Mouse (Mus musculus) kidney, embryonic 16.5 days (tissue): Measurements from ENCODE around the gene Rdh5. TPM values are rescaled to one million over a fixed set of nuclear protein-coding genes. Genes with fewer than 3 reads are reported as not detected.

Experiments used
- ATAC-seq: fragments of 200-750 bp; cut with Nextera tagmentation; 2 replicates; pipeline ENCODE4 v1.8.0; 2017; ENCODE audit warnings: moderate TSS enrichment; ENCODE audit not compliant: low FRiP score, low TSS enrichment
- H3K27ac ChIP-seq: fragments of 300-500 bp; sonication (generic); 2 replicates; pipeline ENCODE4 v1.5.1; 2014; ENCODE audit warnings: low read length
- H3K27me3 ChIP-seq: fragments of 300-500 bp; sonication (generic); 2 replicates; pipeline ENCODE4 v1.6.1; 2014; ENCODE audit warnings: low read length, control low read depth, mixed read lengths; ENCODE audit not compliant: insufficient read depth
- H3K36me3 ChIP-seq: fragments of 300-500 bp; sonication (generic); 2 replicates; pipeline ENCODE4 v1.6.1; 2014; ENCODE audit warnings: low read length, control low read depth, mixed read lengths; ENCODE audit not compliant: insufficient read depth
- H3K4me1 ChIP-seq: fragments of 300-500 bp; sonication (generic); 2 replicates; pipeline ENCODE4 v1.6.1; 2014; ENCODE audit warnings: low read length, control low read depth, mixed read lengths; ENCODE audit not compliant: insufficient read depth
- H3K4me2 ChIP-seq: fragments of 300-500 bp; sonication (generic); replicated peaks from 2 replicates; pipeline ENCODE4 v1.6.1; 2014; ENCODE audit warnings: low read depth, low read length
- H3K4me3 ChIP-seq: fragments of 300-500 bp; sonication (generic); 2 replicates; pipeline ENCODE4 v1.5.1; 2014; ENCODE audit warnings: mild to moderate bottlenecking, low read length
- H3K9ac ChIP-seq: fragments of 300-500 bp; sonication (generic); replicated peaks from 2 replicates; pipeline ENCODE4 v1.6.1; 2014; ENCODE audit warnings: low read length
- H3K9me3 ChIP-seq: fragments of 300-500 bp; sonication (generic); 2 replicates; pipeline ENCODE4 v1.6.1; 2016; ENCODE audit warnings: low read length, control low read depth
- WGBS: fragments of 180-500 bp; shearing (Covaris S2); extraction: QIAGEN DNeasy Blood & Tissue Kit; methylation state at CpG from one replicate; pipeline ENCODE4 v1.1.7; 2014; 5-methylcytosine and 5-hydroxymethylcytosine counted together
- polyA plus RNA-seq: library from polyadenylated mRNA; unstranded; fragments of >200 nt; fragmentation: Nextera tagmentation; extraction: Ambion mirVana; gene quantifications from 2 replicates; pipeline ENCODE4 v1.2.1, GENCODE M21; 2015

Gene Rdh5
- polyA plus RNA-seq, 1 experiment from 2014 or later, result 20.5 TPM

DNA sequence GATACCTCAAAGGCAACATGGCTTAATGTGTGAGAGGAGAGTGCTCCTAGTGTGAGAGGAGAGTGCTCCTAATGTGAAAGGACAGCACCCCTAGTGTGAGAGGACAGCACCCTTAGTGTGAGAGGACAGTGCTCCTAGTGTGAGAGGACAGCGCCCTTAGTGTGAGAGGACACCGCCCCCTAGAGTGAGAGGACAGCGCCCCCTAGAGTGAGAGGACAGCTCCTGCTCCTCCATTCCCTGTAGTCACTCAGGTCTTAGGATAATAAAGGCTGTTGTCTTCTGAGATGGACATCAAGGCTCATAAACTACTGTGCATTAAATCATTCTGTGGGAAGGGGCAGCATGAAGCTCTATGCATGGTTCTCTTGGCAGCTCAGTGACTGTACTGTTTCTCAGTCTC lies 23.0 kb upstream of the Rdh5 start:
- Histone ChIP-seq H3K27me3 (no peaks in the 10 kb centered on the region), H3K9me3 (no peaks in the 10 kb centered on the region), H3K27ac (no peak overlapping the region), H3K9ac (no peak overlapping the region), H3K4me3 (no peak overlapping the region), H3K36me3 (no peaks in the 10 kb centered on the region), H3K4me1 (no peaks in the 10 kb centered on the region), H3K4me2 (no peak overlapping the region)
- 11% methylated on average over 3 of the region's 3 CpGs for WGBS
- ATAC-seq, result 0 out of 2 replicates have a peak, but pooled peaks have one; percentile 5

DNA sequence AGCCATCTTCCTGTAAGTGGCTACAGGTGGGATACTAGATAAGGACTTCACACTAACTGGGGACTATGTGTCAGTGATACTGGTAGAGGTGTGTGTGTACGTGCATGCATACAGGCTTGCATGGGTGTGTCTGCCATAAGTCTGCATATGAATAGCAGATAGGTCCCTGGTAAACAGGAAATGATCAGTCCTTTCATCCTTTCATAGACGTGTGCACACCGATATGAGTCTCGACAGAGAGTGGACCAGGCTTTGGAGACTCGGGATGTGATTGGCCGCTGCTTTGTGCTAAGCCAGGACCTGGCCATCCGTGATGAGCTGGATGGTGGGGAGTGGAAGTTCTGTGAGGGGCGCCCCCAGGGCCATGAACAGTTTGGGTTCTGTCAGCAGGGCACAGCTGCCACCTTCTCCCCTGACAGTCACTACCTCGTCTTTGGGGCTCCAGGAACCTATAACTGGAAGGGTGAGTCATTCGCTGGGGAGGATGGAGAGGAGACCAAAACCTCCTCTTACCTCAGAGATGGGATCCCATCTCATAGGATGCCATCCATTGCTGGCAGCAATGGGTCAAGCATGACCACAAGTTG lies 17.9 kb upstream of the Rdh5 start:
- H3K27ac ChIP-seq, result no peak overlapping the region
- no peak overlapping the region for H3K4me3 ChIP-seq
- WGBS, result 80% methylated on average over 10 of the region's 10 CpGs
- H3K9ac ChIP-seq, result no peak overlapping the region
- H3K4me2 ChIP-seq, result no peak overlapping the region
- H3K4me1 ChIP-seq, result no peaks in the 10 kb centered on the region
- no peak for ATAC-seq
- H3K9me3 ChIP-seq, result no peaks in the 10 kb centered on the region
- H3K27me3 ChIP-seq, result peaks cover 6% of the 10 kb centered on the region; the same call in 1 of the 2 replicates
- H3K36me3 ChIP-seq, result no peaks in the 10 kb centered on the region

DNA sequence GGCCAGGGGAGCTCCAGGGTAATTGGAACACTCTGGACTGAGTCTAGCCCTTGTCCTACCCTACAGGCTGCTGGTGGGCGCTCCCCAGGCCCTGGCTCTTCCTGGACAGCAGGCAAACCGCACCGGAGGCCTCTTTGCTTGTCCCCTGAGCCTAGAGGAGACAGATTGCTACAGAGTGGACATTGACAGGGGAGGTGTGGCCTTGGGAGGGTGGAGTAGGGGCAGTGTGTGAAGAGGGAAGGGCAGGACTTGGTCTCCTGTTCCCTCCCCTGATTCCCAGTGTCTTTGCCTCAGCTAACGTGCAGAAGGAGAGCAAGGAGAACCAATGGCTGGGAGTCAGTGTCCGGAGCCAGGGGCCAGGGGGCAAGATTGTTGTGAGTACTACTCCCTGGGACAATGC lies 16.3 kb upstream of the Rdh5 start:
- WGBS, result 46% methylated on average over 5 of the region's 5 CpGs
- no peak for ATAC-seq
- H3K4me3 ChIP-seq, result no peak overlapping the region
- H3K36me3 ChIP-seq, result no peaks in the 10 kb centered on the region
- no peak overlapping the region for H3K4me2 ChIP-seq
- H3K9ac ChIP-seq, result no peak overlapping the region
- H3K27ac ChIP-seq, result no peak overlapping the region
- no peaks in the 10 kb centered on the region for H3K9me3 ChIP-seq
- H3K27me3 ChIP-seq, result peaks cover 22% of the 10 kb centered on the region
- peaks cover 4% of the 10 kb centered on the region for H3K4me1 ChIP-seq

DNA sequence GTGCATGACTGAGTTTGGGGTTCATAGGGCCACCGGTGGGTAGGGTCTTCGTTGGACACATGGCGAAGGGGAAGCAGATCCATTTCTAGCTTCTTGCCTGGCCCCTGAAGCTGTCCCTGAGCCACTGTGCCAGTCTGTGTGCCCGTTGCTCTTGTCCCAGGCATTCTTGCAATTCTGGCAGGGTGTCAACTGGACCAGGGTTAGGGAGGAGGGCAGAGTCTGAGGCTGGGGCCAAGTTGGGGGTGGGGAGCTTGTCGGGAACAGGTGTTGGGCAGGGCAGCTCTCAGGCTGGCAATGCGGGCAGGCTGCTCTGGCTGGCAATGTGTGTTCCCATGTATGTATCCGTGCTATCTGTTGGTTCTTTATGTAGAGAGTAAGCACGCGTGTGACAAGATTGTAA lies 15.8 kb upstream of the Rdh5 start:
- peaks cover 8% of the 10 kb centered on the region for H3K4me1 ChIP-seq
- H3K27me3 ChIP-seq, result peaks cover 27% of the 10 kb centered on the region
- no peak overlapping the region for H3K4me3 ChIP-seq
- H3K27ac ChIP-seq, result no peak overlapping the region
- no peak overlapping the region for H3K4me2 ChIP-seq
- no peak for ATAC-seq
- H3K36me3 ChIP-seq, result no peaks in the 10 kb centered on the region
- H3K9ac ChIP-seq, result no peak overlapping the region
- WGBS, result 79% methylated on average over 9 of the region's 9 CpGs
- no peaks in the 10 kb centered on the region for H3K9me3 ChIP-seq

DNA sequence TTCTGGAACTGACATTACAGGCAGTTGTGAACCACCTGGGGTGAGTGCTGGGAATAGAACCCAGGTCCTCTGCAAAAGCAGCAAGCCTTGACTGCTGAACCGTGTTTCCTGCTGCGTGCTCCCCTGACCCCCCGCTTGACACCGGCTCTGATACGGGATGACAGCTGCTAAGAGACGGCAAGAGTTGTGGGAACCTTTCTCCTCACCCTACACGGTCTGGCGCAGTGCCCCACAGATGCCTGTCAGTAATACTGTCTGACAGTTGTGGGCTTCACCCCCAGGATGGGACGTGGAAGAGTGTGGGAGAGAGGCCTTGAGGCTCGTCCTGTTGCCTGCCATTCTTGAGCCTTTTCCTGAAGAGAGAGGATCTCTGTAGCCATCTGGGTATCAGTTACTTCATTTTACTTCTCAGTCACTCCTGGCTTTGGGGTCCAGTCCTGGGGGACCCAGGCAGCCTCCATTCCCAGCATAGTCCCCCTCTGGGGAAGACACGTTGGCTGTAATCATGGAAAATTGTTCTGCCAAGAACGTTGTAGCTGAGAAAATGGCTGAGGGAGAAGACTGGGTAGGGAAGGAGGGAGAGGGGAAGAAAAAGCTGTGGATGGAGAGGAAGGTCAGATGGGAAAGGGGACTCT lies 15.2 kb upstream of the Rdh5 start:
- Histone ChIP-seq H3K4me3 (no peak overlapping the region), H3K27ac (no peak overlapping the region), H3K9me3 (no peaks in the 10 kb centered on the region), H3K36me3 (no peaks in the 10 kb centered on the region), H3K9ac (no peak overlapping the region), H3K4me1 (peaks cover 10% of the 10 kb centered on the region), H3K27me3 (peaks cover 33% of the 10 kb centered on the region), H3K4me2 (no peak overlapping the region)
- WGBS, result 55% methylated on average over 12 of the region's 12 CpGs
- no peak for ATAC-seq

DNA sequence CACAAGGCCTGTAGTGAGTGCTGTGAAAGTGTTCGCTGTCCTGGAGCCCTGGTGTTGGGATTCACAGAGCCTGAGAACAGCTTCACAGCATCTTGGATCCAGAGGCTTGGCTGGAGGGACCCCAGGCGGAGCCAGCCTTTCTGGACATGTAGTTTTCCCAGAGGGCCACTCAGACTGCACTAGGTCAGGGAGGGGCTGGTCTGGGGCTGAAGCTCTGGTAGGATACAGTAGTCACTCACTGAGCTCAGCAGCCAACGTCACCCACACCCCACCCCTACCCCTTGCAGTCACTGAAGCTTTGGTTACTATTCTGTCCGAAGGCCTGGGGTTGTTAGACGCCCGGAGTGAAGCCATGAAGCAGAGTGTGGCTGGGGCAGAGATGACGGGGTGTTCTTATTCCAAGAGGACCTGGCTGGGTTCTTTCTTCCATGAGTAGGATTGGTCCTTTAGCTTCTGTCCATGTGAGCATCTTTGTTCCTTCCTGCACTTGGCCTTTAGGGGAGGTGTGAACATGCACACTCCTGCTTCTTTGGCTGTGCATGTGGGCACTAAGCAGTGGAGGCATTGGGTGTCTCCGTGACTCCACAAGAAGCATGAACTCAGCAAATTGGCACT lies 13.2 kb upstream of the Rdh5 start:
- H3K27me3 ChIP-seq, result peaks cover 48% of the 10 kb centered on the region
- peaks cover 10% of the 10 kb centered on the region for H3K4me1 ChIP-seq
- no peak overlapping the region for H3K27ac ChIP-seq
- no peak overlapping the region for H3K9ac ChIP-seq
- no peaks in the 10 kb centered on the region for H3K36me3 ChIP-seq
- WGBS, result 81% methylated on average over 8 of the region's 8 CpGs
- H3K4me3 ChIP-seq, result no peak overlapping the region
- ATAC-seq, result no peak
- H3K4me2 ChIP-seq, result no peak overlapping the region
- H3K9me3 ChIP-seq, result no peaks in the 10 kb centered on the region

DNA sequence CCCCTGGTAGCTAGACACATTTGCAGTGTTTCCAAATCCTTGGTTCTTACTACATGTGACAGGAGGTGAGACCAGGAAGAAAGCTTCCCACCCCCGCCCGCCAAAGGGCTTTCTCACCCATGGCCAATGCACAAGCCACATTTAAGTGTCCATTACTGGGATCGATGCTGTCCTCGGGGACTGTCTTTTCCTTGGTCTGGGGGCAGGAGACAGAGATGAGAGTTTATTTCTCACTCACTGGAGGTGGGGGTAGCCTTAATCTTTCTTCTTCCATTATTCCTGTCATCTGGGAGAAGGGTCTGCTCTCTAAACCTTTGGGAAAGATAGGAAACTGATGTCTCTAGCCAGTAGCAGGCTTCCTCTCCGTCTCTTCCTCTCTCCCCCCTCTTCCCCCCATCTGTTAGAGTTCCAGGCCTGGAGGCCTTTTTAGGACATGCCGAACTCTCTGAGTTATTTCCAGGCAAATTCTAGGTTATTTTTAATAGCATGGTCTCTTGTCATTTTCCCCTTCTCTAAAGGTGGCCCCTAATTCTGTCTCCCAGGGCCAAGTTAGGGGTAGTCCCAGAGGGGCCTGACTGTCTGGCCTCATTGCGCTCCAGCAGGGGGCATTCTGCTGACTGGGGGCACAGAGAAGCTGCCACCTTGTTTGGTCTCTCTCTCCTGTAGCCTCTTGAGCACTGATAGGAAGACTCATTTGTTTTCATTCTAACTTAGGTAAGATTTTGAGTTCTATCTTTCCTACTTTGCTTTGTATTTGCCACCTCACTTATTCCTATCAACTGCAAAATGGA lies 12.5 kb upstream of the Rdh5 start:
- peaks cover 48% of the 10 kb centered on the region for H3K27me3 ChIP-seq
- 58% methylated on average over 7 of the region's 7 CpGs for WGBS

DNA sequence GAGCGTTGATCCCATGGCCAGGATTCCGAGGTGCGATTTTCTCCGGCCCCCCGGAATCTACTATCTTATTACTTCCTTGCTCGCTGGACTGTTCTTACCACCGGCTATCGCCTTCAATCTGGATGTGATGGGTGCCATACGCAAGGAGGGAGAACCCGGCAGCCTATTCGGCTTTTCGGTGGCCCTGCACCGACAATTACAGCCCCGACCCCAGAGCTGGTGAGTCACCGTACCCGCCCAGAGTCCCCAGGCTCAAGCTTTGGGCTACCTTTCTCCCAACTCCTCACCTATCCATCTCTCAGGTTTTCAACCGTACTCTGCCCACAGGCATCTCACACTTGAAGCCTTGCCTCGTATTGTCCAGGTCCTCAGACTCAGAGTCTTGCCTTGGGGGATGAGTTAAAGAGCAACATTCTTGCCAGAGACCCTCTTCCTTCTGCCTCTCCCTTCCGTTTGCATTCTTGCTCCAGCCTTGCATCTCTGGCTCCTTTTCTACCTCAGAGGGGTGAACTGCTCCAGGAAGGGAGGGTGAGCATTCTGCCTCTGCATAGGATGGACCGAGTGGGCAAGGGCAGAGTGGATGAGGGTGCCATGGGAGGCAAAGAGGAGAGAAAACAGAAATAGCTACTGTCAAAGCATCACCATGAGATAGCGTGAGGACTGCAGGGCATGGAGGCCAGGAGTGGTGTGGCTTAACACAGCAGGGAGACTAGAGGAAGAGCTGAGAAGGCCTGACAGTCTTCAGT lies 11.5 kb upstream of the Rdh5 start:
- H3K9me3 ChIP-seq, result no peaks in the 10 kb centered on the region
- H3K4me2 ChIP-seq, result peak overlapping the region; percentile 85
- H3K4me3 ChIP-seq, result peak overlapping the region; percentile 51
- peak; percentile 27; the same call in 1 of the 2 replicates for ATAC-seq
- peaks cover 50% of the 10 kb centered on the region for H3K27me3 ChIP-seq
- H3K36me3 ChIP-seq, result no peaks in the 10 kb centered on the region
- WGBS, result 2% methylated on average over 21 of the region's 21 CpGs
- peak overlapping the region; percentile 35; the same call in 1 of the 2 replicates for H3K9ac ChIP-seq
- H3K27ac ChIP-seq, result no peak overlapping the region
- peaks cover 10% of the 10 kb centered on the region for H3K4me1 ChIP-seq

More for the DNA sequence above, 12.5 kb upstream of the Rdh5 start:
- Histone ChIP-seq H3K4me1 (peaks cover 10% of the 10 kb centered on the region), H3K4me3 (no peak overlapping the region), H3K27ac (no peak overlapping the region), H3K36me3 (no peaks in the 10 kb centered on the region), H3K9ac (no peak overlapping the region), H3K4me2 (no peak overlapping the region), H3K9me3 (no peaks in the 10 kb centered on the region)
- ATAC-seq, result no peak

DNA sequence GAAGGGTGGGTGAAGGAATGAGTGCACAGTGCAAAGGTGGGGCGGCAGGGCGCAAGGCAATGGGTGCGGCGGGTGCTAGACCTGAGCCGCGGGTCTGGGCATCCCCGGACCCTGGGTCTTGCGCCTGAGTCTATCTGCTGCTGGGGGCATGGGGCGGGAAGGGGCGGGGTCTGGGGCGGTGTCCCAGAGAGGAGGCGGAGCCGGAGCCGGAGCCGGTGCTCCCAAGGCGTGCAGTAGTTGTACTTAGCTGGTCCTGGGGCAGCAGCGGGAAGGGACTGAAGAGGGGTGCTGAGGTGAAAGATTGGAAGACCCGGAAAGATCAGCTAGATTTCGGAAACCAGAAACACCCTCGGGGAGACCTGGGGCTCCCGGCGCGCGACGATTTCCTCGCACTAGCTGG lies 10.9 kb upstream of the Rdh5 start, which contains the start of gene Itga7:
Gene Itga7, plus strand, starts transcription at position 245 of the 400 bp plus-strand sequence.
- Histone ChIP-seq H3K9me3 (no peaks in the 10 kb centered on the region), H3K27ac (no peak within 1 kb of the TSS), H3K4me2 (peak within 1 kb of the TSS; percentile 85), H3K4me3 (peak within 1 kb of the TSS; percentile 51), H3K36me3 (no peaks in the 10 kb centered on the region), H3K9ac (peak within 1 kb of the TSS; percentile 35), H3K4me1 (peaks cover 10% of the 10 kb centered on the region), H3K27me3 (peaks cover 50% of the 10 kb centered on the region)
- under 1% methylated on average over 26 of the region's 26 CpGs for WGBS
- peak; percentile 91 for ATAC-seq
